Mouse (Mus musculus) forebrain, embryonic 15.5 days (tissue): ENCODE results near the gene Cenpu. TPM values are rescaled to one million over a fixed set of nuclear protein-coding genes. Genes with fewer than 3 reads are reported as not detected.

Source experiments
- ATAC-seq: fragments of 200-750 bp; cut with Nextera tagmentation; replicated peaks from 2 replicates; pipeline ENCODE4 v1.8.0; 2017; ENCODE audit warnings: mild to moderate bottlenecking, moderate TSS enrichment, moderate library complexity
- H3K27ac ChIP-seq: fragments of 300-500 bp; sonication (generic); replicated peaks from 2 replicates; pipeline ENCODE4 v1.5.1; 2015; ENCODE audit warnings: mild to moderate bottlenecking, inconsistent platforms
- H3K27me3 ChIP-seq: fragments of 300-500 bp; sonication (generic); 2 replicates; pipeline ENCODE4 v1.6.1; 2015; ENCODE audit warnings: inconsistent platforms
- H3K36me3 ChIP-seq: fragments of 300-500 bp; sonication (generic); 2 replicates; pipeline ENCODE4 v1.6.1; 2015; ENCODE audit warnings: mild to moderate bottlenecking, inconsistent platforms
- H3K4me1 ChIP-seq: fragments of 300-500 bp; sonication (generic); 2 replicates; pipeline ENCODE4 v1.6.1; 2015; ENCODE audit warnings: inconsistent platforms
- H3K4me2 ChIP-seq: fragments of 300-500 bp; sonication (generic); replicated peaks from 2 replicates; pipeline ENCODE4 v1.6.1; 2015; ENCODE audit warnings: mild to moderate bottlenecking, inconsistent platforms
- H3K4me3 ChIP-seq: fragments of 300-500 bp; sonication (generic); 2 replicates; pipeline ENCODE4 v1.5.1; 2015; ENCODE audit warnings: mild to moderate bottlenecking, inconsistent platforms
- H3K9ac ChIP-seq: fragments of 300-500 bp; sonication (generic); replicated peaks from 2 replicates; pipeline ENCODE4 v1.6.1; 2015; ENCODE audit warnings: mild to moderate bottlenecking, inconsistent platforms
- H3K9me3 ChIP-seq: fragments of 300-500 bp; sonication (generic); 2 replicates; pipeline ENCODE4 v1.6.1; 2016; ENCODE audit warnings: inconsistent platforms
- WGBS: fragments of 180-500 bp; shearing (Covaris S2); methylation state at CpG from one replicate; pipeline ENCODE4 v1.1.7; 2015; ENCODE audit warnings: mixed read lengths; 5-methylcytosine and 5-hydroxymethylcytosine counted together
- polyA plus RNA-seq: library from polyadenylated mRNA; unstranded; fragments of >200 nt; fragmentation: Nextera tagmentation; extraction: Ambion mirVana; gene quantifications from 2 replicates; pipeline ENCODE4 v1.2.1, GENCODE M21; 2015

Gene Cenpu
- polyA plus RNA-seq, 1 experiment from 2014 or later: 10.6 TPM

DNA sequence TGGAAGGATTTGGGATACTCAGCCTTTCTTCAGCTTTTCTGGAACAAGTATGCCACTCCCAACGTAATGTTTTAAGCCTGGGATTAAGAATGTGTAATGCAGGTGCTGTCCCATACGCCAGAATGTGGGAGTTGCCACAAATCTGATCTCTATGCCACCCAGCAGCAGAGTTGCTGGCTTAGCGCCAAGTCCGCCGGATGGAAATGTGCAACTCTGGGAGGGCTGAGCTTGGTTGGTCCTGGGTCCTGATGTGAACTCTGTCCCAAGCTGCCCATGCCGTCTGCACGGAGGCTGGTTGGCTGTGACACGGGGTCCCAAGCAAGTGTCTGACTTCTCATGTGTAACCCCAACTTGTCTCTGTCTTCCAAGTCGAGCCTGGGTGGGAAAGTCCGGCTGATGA is 25.0 kb upstream of the Cenpu start:
- Histone ChIP-seq H3K4me3 (no peak overlapping the region), H3K4me1 (no peaks in the 10 kb centered on the region), H3K9me3 (no peaks in the 10 kb centered on the region), H3K4me2 (no peak overlapping the region), H3K36me3 (no peaks in the 10 kb centered on the region), H3K9ac (no peak overlapping the region), H3K27ac (no peak overlapping the region), H3K27me3 (no peaks in the 10 kb centered on the region)
- WGBS: 56% methylated on average over 10 of the region's 10 CpGs
- ATAC-seq: peak; percentile 79

GRCm38 (mm10) chr8:46529508-46529907 is 22.3 kb upstream of the Cenpu start:
- Histone ChIP-seq H3K4me1 (no peaks in the 10 kb centered on the region), H3K4me3 (no peak overlapping the region), H3K36me3 (no peaks in the 10 kb centered on the region), H3K9ac (no peak overlapping the region), H3K27me3 (no peaks in the 10 kb centered on the region), H3K4me2 (no peak overlapping the region), H3K9me3 (no peaks in the 10 kb centered on the region), H3K27ac (no peak overlapping the region)
- ATAC-seq: no peak
- WGBS: 87% methylated on average over 4 of the region's 4 CpGs

- no peaks in the 10 kb centered on the region for H3K27me3 ChIP-seq
- H3K4me2 ChIP-seq: no peak overlapping the region
- no peak overlapping the region for H3K27ac ChIP-seq
- H3K4me1 ChIP-seq: no peaks in the 10 kb centered on the region
- no peak overlapping the region for H3K9ac ChIP-seq
- H3K36me3 ChIP-seq: no peaks in the 10 kb centered on the region
- 61% methylated on average over 4 of the region's 4 CpGs for WGBS
- H3K9me3 ChIP-seq: no peaks in the 10 kb centered on the region
- H3K4me3 ChIP-seq: no peak overlapping the region
- no peak for ATAC-seq
These were observed 21.3 kb upstream of the Cenpu start for GRCm38 (mm10) chr8:46530541-46530940.

DNA sequence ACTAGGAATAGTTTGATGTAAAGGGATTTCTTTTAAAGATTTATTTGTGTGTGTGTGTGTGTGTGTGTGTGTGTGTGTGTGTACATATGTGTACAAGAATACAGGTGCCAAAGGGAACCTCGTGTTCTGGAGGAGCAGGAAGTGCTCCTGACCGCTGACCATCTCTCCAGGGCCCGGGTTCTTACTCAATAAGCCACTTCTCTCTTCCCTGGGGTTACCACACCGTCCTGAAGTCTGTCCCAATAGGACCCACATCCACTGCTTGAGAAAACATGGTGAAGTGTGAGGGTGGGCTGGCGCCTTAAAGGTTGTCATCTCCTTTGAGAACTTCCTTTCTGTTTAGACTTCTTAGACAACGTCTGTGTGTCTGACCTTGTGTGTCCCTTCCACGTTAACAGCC is 17.9 kb upstream of the Cenpu start:
- Histone ChIP-seq H3K9me3 (no peaks in the 10 kb centered on the region), H3K27me3 (no peaks in the 10 kb centered on the region), H3K27ac (no peak overlapping the region), H3K4me2 (no peak overlapping the region), H3K9ac (no peak overlapping the region), H3K36me3 (no peaks in the 10 kb centered on the region), H3K4me1 (no peaks in the 10 kb centered on the region), H3K4me3 (no peak overlapping the region)
- ATAC-seq: no peak
- WGBS: 91% methylated on average over 7 of the region's 7 CpGs

GRCm38 (mm10) chr8:46539701-46540100 is 12.1 kb upstream of the Cenpu start:
- Histone ChIP-seq H3K4me1 (peaks cover 4% of the 10 kb centered on the region; the same call in 1 of the 2 replicates), H3K9me3 (no peaks in the 10 kb centered on the region), H3K9ac (no peak overlapping the region), H3K27ac (no peak overlapping the region), H3K27me3 (no peaks in the 10 kb centered on the region), H3K4me3 (no peak overlapping the region), H3K4me2 (no peak overlapping the region), H3K36me3 (no peaks in the 10 kb centered on the region)
- 50% methylated on average over 5 of the region's 5 CpGs for WGBS
- ATAC-seq: no peak

DNA sequence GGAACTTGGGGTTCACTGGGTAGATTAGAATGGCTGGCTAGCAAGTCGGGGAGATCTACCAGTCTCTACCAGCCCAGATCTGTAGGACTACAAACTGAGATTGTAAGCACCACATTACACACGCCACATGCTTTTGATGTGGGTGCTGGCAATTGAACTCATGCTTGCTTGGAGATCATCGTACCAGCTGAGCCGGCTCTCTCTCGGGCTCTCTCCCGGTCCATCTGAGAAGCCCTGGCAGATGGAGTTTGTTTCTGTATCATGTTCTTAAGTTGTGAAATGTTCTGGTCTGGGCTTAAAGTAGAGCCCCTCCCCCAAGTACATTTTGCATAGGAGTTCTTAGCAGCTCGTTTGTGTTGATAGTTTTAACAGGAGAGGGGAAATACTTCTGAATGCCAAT is 8.6 kb upstream of the Cenpu start:
- Histone ChIP-seq H3K27me3 (no peaks in the 10 kb centered on the region), H3K27ac (no peak overlapping the region), H3K4me3 (no peak overlapping the region), H3K36me3 (no peaks in the 10 kb centered on the region), H3K9me3 (no peaks in the 10 kb centered on the region), H3K9ac (no peak overlapping the region), H3K4me1 (peaks cover 4% of the 10 kb centered on the region; the same call in 1 of the 2 replicates), H3K4me2 (no peak overlapping the region)
- no peak for ATAC-seq
- 76% methylated on average over 7 of the region's 7 CpGs for WGBS

- no peaks in the 10 kb centered on the region for H3K36me3 ChIP-seq
- peaks cover 4% of the 10 kb centered on the region; the same call in 1 of the 2 replicates for H3K4me1 ChIP-seq
- no peak overlapping the region for H3K4me3 ChIP-seq
- no peak for ATAC-seq
- 72% methylated on average over 6 of the region's 6 CpGs for WGBS
- no peaks in the 10 kb centered on the region for H3K9me3 ChIP-seq
- H3K27ac ChIP-seq: no peak overlapping the region
- H3K27me3 ChIP-seq: no peaks in the 10 kb centered on the region
- H3K4me2 ChIP-seq: no peak overlapping the region
- H3K9ac ChIP-seq: no peak overlapping the region
These were observed 8.2 kb upstream of the Cenpu start for GRCm38 (mm10) chr8:46543662-46544061.

DNA sequence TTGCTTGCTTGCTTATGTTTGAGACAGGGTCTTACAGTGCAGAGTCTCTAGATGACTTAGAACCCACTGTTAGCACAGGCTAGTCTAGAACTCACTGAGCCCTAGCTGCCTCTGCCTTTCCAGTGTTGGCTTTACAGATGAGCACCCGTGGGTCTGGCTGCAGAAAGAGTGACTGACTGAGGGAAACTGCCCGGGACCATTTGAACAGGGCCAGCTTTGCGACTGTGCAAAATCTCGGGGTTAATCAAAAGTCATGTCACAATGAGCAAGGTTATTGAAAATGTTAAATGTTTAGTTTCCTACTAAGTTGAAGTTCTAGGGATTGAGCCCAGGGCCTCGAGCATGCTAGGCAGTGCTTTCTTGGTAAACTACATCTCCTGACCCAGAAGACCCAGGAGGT is 6.0 kb upstream of the Cenpu start:
- no peak overlapping the region for H3K4me2 ChIP-seq
- no peaks in the 10 kb centered on the region for H3K9me3 ChIP-seq
- no peak overlapping the region for H3K27ac ChIP-seq
- H3K4me3 ChIP-seq: no peak overlapping the region
- WGBS: 87% methylated on average over 5 of the region's 5 CpGs
- H3K4me1 ChIP-seq: no peaks in the 10 kb centered on the region
- no peak for ATAC-seq
- no peaks in the 10 kb centered on the region for H3K27me3 ChIP-seq
- no peak overlapping the region for H3K9ac ChIP-seq
- no peaks in the 10 kb centered on the region for H3K36me3 ChIP-seq

- no peak for ATAC-seq
These were observed 5.2 kb upstream of the Cenpu start for GRCm38 (mm10) chr8:46546431-46547176.

DNA sequence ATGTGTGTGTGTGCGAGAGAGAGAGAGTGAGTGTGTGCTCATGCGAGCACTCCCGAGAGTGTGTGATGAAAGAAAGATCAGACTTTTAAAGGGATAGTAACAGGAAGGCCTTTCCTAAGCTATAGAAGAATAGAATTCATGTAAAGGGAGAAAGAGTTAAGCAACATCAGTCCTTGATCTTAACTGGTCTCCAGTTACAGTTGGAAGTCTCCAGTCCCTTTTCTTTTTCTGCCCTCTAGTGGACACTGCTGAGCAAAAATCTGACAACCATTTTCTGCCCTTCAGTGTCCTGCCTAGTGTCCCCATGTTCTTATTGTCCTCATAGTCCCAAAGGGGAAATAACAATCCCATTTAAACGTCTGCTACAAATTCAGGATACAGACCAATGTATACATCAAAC is 4.6 kb upstream of the Cenpu start:
- Histone ChIP-seq H3K4me3 (no peak overlapping the region), H3K9ac (no peak overlapping the region), H3K4me1 (peaks cover 5% of the 10 kb centered on the region), H3K4me2 (no peak overlapping the region), H3K27ac (no peak overlapping the region), H3K36me3 (no peaks in the 10 kb centered on the region), H3K27me3 (no peaks in the 10 kb centered on the region), H3K9me3 (no peaks in the 10 kb centered on the region)
- 60% methylated on average over 4 of the region's 4 CpGs for WGBS
- no peak for ATAC-seq

More at GRCm38 (mm10) chr8:46546431-46547176, 5.2 kb upstream of the Cenpu start:
- WGBS: 76% methylated on average over 11 of the region's 11 CpGs
- Histone ChIP-seq H3K27me3 (no peaks in the 10 kb centered on the region), H3K27ac (no peak overlapping the region), H3K4me3 (no peak overlapping the region), H3K4me2 (no peak overlapping the region), H3K36me3 (no peaks in the 10 kb centered on the region), H3K4me1 (peaks cover 3% of the 10 kb centered on the region; the same call in 1 of the 2 replicates), H3K9me3 (no peaks in the 10 kb centered on the region), H3K9ac (no peak overlapping the region)

GRCm38 (mm10) chr8:46550058-46550457 is 1.8 kb upstream of the Cenpu start:
- Histone ChIP-seq H3K4me2 (no peak overlapping the region), H3K27me3 (no peaks in the 10 kb centered on the region), H3K9me3 (no peaks in the 10 kb centered on the region), H3K36me3 (no peaks in the 10 kb centered on the region), H3K4me1 (peaks cover 13% of the 10 kb centered on the region), H3K4me3 (no peak overlapping the region), H3K9ac (no peak overlapping the region), H3K27ac (no peak overlapping the region)
- 86% methylated on average over 8 of the region's 8 CpGs for WGBS
- no peak for ATAC-seq

DNA sequence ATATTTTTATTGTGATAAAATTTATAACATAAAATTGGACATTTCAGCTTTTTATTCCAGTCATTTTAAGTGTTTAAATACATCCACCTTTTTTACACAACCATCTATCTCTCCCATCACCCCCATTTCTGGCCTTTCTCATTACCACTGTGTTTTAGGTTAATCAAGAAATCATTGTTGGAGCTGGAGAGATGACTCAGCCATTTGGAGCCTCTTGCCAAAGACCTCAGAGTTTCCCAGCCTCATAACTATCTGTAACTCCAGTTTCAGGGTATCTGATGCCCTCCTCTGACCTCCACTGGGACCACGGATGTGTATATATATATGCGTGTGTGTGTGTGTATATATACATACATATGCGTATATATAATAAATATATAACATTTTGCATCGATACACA is 799 bp upstream of the Cenpu start:
- ATAC-seq: no peak
- 46% methylated on average over 4 of the region's 4 CpGs for WGBS
- peak overlapping the region; percentile 73 for H3K4me3 ChIP-seq
- H3K9ac ChIP-seq: peak overlapping the region; percentile 63; the same call in 1 of the 2 replicates
- H3K27me3 ChIP-seq: no peaks in the 10 kb centered on the region
- no peak overlapping the region; the same call in 1 of the 2 replicates for H3K27ac ChIP-seq
- H3K4me1 ChIP-seq: peaks cover 13% of the 10 kb centered on the region
- H3K4me2 ChIP-seq: peak overlapping the region; percentile 52
- no peaks in the 10 kb centered on the region for H3K36me3 ChIP-seq
- no peaks in the 10 kb centered on the region for H3K9me3 ChIP-seq

- H3K9me3 ChIP-seq: no peaks in the 10 kb centered on the region
- peak overlapping the region; percentile 79 for H3K4me2 ChIP-seq
- no peak overlapping the region for H3K27ac ChIP-seq
- no peaks in the 10 kb centered on the region for H3K27me3 ChIP-seq
- H3K36me3 ChIP-seq: 0 out of 2 replicates have a peak, but pooled peaks cover 3% of the 10 kb centered on the region
- H3K4me1 ChIP-seq: peaks cover 13% of the 10 kb centered on the region
- WGBS: 2% methylated on average over 10 of the region's 10 CpGs
- H3K9ac ChIP-seq: peak overlapping the region; percentile 49
- no peak; the same call in 1 of the 2 replicates for ATAC-seq
- peak overlapping the region; percentile 73 for H3K4me3 ChIP-seq
These were observed 575 bp downstream of the Cenpu start for GRCm38 (mm10) chr8:46552441-46552765.
